Mouse (Mus musculus) spleen, postnatal 10 days (tissue): Measurements from ENCODE around the gene Dnm1.

Source experiments
- DNase-seq, 2 experiments: peaks; one replicate each; pipeline ENCODE4 v3.0.0; 2021 to 2022; ENCODE audit warnings: low spot score in 2 of 2

Gene Dnm1

DNA sequence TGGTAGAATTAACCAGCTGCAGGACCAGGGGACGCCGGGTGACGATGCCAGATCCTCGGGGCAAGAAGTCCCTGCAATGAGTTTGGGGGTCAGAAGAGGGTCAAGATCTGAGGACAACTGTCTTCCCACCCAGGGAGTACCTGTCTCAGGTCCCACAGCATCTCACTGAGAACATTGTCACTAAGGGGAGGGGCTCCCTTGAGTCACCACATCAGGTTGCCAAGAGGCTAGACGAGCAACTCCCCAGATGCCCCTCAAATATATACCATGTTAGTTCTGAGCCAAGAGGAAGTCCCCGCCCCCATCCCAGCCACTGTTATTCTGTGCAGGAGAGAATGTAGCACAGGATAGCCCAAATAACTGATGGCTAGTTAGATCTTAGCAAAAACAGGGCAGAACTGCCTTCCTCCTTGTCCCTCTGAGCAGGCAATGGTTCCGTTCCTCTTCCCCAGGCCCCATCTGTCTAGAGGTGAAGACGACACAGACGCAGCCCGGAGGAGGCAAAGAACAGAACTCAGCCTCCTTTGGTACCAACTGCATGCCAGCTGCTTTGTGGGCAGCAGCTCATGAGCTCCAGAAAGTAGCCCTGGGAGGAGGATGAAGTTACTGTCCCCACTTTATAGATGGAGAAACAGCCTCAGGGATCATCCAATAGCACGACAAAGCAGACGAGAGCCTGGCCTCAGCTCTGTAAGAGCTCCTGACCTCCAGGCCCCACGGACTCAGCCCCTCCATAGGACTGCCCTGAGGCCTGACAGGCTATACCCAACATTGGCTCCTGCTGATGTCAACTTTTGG lies 12.1 kb downstream of the Dnm1 start:
- no peak for DNase-seq

DNA sequence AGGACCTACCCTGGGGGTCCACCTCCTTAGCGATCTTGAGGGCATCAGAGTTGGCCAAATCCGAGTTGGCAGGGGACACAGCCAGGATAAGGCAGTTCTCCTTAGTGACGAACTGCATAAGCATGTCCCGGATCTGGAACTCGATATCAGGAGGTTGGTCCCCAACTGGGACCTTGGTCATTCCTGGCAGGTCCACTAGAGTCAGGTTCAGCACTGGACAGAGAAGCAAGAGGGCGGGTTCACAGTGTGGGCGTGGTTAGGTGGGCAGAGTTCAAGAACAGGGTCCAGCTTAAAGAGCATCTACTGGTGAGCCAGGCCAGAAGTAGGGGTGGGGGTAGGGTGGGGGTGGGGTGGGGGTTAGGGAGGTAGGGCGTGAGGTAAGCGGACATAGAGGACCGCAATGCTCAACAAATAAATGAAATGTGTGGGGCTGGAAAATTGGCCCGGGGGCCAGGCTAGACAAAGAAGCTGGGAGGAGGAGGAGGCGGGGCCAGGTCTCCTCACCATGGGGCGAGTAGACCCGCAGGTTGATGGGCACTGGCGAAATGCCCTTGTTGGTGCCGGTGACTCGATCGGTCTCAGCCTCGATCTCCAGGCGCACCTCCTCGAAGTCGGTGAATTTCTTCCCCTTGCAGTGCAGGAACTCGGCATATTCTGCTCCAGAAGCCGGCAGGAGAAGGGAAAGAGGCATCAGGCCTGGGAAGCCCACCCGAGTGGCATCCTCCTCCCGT lies 13.1 kb downstream of the Dnm1 start:
- DNase-seq = no peak

GRCm38 (mm10) chr2:32335888-32336287 lies 17.2 kb downstream of the Dnm1 start:
- DNase-seq = no peak

GRCm38 (mm10) chr2:32332159-32332558 lies 21.0 kb downstream of the Dnm1 start:
- DNase-seq = no peak

DNA sequence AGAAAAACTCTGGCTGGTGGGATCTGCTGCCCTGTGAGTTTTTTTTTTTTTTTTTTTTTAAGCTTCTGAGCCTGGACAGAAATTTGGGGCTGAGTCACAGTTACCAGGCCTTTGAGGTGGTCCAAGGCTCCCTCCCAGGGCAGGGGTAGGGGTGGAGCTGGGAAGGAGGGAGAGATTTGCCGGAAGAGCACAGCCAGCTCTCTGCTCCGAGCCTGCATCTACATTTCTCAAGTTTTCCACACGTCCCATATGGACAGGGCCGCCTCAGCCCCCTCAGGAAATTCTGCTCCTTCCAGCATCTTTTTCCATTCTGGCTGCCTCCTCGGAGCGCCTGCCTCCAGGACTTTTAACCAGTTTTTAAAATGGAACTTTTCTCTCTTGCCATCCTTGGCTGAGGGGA lies 23.6 kb downstream of the Dnm1 start:
- DNase-seq = no peak

DNA sequence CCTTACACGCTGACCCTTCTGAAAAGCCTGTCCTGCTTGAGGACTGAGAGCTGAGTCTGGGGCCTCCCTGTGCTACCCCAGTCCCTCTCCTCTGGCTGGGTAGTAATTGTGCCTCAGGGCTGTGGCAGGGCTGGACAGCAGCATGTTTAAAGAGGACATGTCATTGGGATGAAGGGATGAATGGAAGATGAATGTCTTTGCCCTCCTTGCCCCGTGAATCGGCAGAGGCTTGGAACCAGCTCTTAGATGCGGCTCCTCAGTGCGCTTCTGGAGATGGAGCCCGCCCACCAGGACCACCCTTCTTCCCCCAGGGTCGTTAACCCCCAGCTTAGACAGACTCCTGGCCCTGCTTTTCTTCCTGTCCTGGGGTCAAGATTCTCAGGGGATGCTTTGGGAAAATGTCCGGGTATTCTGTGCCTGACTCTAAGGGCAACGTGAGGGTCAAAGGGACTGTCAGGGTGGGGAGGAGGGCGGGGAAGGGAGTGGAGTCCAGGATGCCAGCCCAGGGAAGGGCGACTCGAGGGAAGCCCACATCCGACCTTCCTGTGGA lies 24.2 kb downstream of the Dnm1 start:
- DNase-seq = no peak

GRCm38 (mm10) chr2:32327200-32327599 lies 25.9 kb downstream of the Dnm1 start:
- no peak for DNase-seq

- no peak for DNase-seq
These were observed 27.8 kb downstream of the Dnm1 start for GRCm38 (mm10) chr2:32325342-32325741.

- DNase-seq = no peak
These were observed 28.8 kb downstream of the Dnm1 start for GRCm38 (mm10) chr2:32324322-32324721.

- no peak for DNase-seq
These were observed 30.1 kb downstream of the Dnm1 start for GRCm38 (mm10) chr2:32322754-32323741.

- DNase-seq = no peak
These were observed 31.4 kb downstream of the Dnm1 start for GRCm38 (mm10) chr2:32321591-32322298.

DNA sequence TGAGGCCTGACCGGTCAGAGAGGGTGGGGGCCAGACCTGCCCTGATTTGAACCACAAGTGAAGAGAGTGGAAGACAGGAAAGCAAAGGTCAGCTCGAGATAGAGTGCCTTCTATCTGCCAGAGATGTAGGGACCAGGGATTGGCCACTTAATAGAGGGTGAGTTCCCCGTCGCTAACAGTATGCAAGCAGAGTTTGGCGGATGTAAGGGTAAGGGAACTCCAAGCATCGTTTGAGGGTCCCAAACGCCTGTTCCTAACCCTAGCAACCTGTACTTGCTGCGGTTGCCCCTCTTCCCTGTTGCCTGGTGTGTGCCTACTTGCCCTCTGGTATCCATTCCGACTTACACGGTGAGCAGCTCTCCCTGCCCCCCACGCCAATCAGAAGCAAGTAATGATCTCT lies 32.4 kb downstream of the Dnm1 start:
- DNase-seq = no peak

DNA sequence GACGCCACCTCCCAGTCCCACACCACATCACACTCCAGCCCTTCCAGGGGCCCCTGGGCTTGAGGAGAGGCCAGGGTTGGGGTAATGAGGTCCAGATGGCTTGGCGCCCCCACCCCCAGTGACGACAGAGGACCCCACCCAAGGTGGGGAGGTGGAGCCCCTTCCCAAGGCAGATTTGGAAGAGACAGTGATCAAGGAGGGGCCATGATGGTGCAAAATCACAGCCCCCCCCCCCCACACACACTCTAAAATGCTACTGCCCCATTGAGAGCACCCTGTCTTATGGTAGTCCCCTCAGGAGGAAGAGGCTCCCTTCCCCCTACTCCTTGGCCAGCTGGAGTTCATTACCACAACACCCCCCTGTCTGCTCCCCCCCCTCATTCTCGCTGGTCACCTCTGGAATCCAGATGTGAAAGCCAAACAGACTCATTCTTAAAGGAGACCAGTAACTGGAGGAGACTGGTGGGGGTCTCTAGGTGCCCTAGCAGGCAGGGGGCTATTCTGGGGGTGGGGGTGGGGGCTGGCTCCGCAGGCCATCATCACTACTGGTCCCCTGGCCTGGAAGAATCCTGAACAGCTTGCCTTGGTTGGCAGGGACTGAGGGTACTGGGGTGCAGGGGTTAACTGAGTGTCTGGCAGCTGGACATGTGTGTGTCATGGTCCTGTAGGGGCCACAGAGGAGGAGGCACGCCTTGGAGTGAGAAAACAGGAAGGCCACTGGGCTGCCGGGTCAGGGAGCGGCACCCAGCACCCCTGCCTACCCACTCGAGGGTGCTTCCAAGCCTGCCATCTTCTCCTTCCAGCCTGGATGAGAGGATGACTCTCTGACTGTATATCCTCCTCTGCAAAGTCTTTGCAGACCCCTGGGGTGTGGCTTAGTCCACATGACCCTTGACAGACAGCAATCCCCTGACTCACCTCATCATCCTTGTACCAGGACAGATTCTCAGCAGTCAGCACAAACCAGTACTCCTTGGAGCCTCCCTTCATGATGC lies 33.3 kb downstream of the Dnm1 start:
- DNase-seq = no peak

DNA sequence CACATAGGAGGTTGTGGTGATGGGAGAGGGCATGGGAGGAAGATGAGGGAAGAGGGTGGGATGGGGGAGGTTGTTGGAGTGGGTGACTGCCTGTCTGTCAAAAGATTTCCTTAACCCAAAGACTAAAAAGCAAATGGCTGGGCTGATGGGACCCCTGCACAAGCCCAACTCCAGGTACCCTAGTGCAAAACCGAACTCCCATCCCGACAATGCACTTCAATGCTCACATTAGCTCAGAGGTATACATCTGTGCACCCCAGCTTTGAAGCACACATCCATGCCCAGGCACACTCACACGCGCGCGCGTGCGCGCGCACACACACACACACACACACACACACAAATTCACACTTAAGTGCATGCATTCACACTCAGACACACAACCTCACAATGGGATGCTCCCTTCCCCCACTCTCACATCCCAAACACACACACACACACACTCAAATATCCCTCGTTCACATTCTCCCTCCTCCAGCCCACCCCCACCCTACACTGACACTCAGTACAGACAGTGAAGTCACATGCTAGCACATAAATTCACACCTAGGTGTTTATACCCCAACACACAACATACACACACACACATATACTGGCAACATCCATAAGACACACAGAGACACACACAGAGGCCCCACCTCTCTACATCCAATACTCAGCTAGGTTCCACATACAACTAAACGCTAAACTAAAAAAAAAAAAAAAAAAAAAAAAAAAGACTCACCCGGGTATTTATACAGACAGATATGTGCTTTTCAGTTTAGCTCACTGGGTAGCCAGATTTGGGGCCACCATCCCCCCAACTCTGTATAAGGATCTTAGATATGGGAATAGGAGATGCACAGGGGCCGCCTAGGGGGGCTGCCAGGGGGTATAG lies 34.2 kb downstream of the Dnm1 start:
- no peak for DNase-seq

DNA sequence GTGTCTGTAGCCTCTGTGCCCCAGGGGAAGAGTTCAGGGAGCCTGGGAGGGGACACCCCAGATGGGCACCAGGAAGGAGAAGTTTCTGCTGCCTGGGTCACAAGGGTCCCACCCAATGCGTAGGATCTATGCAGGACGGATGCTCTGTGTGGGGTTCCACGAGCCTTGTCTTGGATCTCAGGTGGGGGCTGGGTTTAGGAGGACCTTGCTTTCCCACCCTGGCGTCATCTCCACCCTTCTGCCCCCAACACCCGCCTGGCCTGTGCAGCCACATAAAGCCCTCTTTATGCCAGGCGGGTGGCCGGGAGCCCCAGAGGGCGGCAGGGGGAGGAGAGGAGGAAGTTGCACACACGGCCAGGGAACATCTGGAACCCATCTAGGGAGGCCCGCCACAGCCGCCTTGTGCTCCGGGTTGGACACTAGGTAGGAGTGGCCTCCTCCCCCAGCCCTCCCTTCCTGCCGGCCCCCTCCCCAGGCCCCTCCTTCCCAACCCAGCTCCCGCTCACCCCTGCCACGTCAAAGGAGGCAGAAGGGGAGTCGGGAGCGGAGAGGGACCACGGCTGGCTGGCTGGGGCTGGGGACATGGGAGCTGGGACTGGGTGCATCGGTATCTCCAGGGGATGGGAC lies 35.2 kb downstream of the Dnm1 start:
- DNase-seq = no peak

DNA sequence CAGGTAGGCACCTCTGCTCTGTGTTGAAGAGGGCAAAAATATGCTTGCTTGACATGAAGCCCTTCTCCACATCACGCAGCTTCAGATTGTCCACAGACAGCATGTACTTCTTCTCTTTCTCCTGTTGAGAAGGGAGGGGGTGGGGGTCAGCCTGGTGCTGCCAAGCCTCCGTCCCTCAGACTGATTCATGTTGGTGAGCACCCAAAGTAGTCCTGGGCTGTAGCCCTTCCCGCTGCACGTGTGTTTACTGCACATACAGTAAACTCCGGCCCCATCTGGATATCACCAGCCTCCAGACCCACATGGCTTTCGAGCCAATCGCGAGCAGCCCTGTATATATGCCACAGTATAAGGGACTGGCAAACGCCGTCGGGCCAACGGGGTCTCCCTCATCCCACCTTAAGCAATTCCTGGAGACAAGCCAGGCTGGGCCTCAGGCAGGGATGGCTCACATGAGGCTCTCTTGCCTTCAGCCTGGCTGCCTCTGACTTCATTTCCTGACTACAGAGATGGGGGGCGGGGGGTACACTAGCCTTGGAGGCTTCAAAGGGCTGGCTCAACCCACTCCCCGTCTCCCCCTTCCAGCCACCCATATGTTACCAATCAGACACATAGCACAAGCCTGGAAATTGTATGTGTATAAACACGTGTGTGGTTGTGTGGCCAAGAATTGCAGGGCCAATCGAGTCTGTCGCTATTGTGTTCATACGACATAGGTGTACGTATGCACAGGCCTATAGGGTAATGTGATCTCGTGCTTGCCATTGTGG lies 36.1 kb downstream of the Dnm1 start:
- DNase-seq = no peak

GRCm38 (mm10) chr2:32315751-32316150 lies 37.4 kb downstream of the Dnm1 start:
- DNase-seq = no peak

DNA sequence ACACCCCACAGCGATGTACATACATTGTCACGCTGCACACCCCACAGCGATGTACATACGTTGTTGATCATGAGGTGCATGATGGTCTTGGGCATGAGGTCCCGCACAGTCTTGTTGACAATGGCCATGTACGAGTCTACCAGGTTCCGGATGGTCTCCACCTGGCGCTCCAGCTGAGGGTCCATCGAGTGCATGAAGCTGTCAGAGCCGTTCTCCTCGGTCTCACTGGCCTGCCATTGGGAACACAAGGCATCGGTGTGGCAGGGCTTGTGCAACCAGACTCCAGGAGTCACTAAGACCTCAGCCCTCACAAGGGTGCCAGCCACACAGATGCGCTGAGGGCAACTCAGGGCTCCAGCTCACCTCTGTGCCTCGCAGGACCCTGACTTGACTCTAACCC lies 38.3 kb downstream of the Dnm1 start:
- DNase-seq = no peak
